Mouse (Mus musculus) kidney, postnatal 10 days (tissue): ENCODE data around the gene Rbm31y.
"Not testable (repeated sequence)": the region's sequence is repeated elsewhere in the genome, so short reads cannot be mapped to it uniquely, and the experiment has no call there.

ENCODE experiments used
- DNase-seq: peaks from one replicate; pipeline ENCODE4 v3.0.0; 2021; ENCODE audit warnings: mixed read lengths

Rbm31y gene

GRCm38 (mm10) chrY:17400461-17400860, at the start of gene Rbm31y:
Gene Rbm31y, plus strand, starts transcription at chrY:17400761.
- DNase-seq, result not testable (repeated sequence)
